Mouse (Mus musculus): ENCODE measurements around the gene Lrpprc.

DNA sequence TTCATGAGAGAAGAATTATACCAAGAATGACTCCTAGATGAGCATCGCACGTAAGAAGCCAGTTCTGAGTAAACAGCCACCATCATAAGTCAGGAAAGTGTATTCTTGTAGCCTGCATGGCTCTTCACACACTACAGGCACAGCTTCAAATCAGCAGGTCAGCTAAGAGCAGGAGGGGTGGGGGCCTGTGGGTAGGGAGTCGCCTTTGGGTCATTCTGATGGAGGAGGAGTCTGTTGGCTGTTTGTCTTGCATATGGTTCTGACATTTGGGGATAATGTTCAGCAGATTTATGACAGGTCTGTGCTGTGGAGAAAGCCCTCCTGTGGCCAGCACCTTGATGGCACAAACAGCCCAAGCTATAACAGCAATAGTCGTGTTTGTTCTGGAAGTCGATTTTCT is 134.4 kb downstream of the Lrpprc start:
- TF ChIP-seq CTCF (IDR thresholded peaks at IDR 0.05; ENCODE audit: low read depth) (no peak), EP300 (IDR thresholded peaks at IDR 0.05; ENCODE audit: low read depth) (no peak)

Measured in liver, postnatal 0 days (tissue).